Mouse (Mus musculus): ENCODE measurements at regions not wholly inside any gene's neighbourhood (a gene's known extent, or its start where the extent isn't known, plus 50 kb on each side); places are given as distances from the start of the nearest gene placed in this dataset.
"Not testable (repeated sequence)": the region's sequence is repeated elsewhere in the genome, so short reads cannot be mapped to it uniquely, and the experiment has no call there.

GRCm38 (mm10) chr12:117361826-117362225 is 154.5 kb upstream of the Rapgef5 start:
- Histone ChIP-seq H3K4me1 (ENCODE audit: control insufficient read depth, insufficient read depth, low read length) (no peaks in the 10 kb centered on the region), H3K4me3 (ENCODE audit: low read depth, low read length) (no peak overlapping the region), H3K9me3 (replicated peaks; ENCODE audit: control insufficient read depth, insufficient read depth, low read length, poor library complexity, severe bottlenecking) (no peaks in the 10 kb centered on the region), H3K36me3 (ENCODE audit: control insufficient read depth, insufficient read depth, low read length, poor library complexity, severe bottlenecking) (no peaks in the 10 kb centered on the region), H3K9ac (ENCODE audit: low read depth, poor library complexity, severe bottlenecking) (no peak overlapping the region), H3K27me3 (ENCODE audit: control insufficient read depth, insufficient read depth, low read length, poor library complexity, severe bottlenecking) (no peaks in the 10 kb centered on the region), H3K27ac (ENCODE audit: insufficient read depth, low read length) (no peak overlapping the region)
- no peak for TF ChIP-seq EP300 (IDR thresholded peaks at IDR 0.05; ENCODE audit: insufficient read depth, low read depth, low read length)
- no peak for TF ChIP-seq CTCF (IDR thresholded peaks at IDR 0.05; ENCODE audit: low read depth, low read length)
- no peak for TF ChIP-seq POLR2A (IDR thresholded peaks at IDR 0.05; ENCODE audit: insufficient read depth, low read length)

DNA sequence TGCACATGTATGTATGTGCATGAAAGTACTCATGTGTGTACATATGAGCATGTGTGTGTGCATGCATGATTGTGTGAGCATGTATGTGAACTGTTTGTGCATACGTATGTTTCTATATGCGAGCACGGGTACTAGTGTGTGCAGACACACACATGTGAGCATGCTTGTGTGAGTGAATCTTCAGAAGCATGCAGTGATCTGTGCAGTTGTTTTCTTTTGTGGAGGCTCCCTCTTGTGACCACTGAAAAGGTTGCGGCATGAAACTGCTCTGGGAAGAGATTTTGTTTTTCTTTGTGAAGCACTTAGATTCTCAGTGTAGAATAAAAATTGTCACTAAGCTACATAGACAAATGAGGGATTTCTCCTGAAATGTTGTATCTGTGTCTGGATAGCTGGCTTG is 152.8 kb upstream of the Rapgef5 start:
- H3K4me3 ChIP-seq (ENCODE audit: low read depth, low read length); H3K9me3 ChIP-seq (replicated peaks; ENCODE audit: control insufficient read depth, insufficient read depth, low read length, poor library complexity, severe bottlenecking); H3K36me3 ChIP-seq (ENCODE audit: control insufficient read depth, insufficient read depth, low read length, poor library complexity, severe bottlenecking); H3K27me3 ChIP-seq (ENCODE audit: control insufficient read depth, insufficient read depth, low read length, poor library complexity, severe bottlenecking); H3K27ac ChIP-seq (ENCODE audit: insufficient read depth, low read length); H3K9ac ChIP-seq (ENCODE audit: low read depth, poor library complexity, severe bottlenecking); H3K4me1 ChIP-seq (ENCODE audit: control insufficient read depth, insufficient read depth, low read length): not testable (repeated sequence)

DNA sequence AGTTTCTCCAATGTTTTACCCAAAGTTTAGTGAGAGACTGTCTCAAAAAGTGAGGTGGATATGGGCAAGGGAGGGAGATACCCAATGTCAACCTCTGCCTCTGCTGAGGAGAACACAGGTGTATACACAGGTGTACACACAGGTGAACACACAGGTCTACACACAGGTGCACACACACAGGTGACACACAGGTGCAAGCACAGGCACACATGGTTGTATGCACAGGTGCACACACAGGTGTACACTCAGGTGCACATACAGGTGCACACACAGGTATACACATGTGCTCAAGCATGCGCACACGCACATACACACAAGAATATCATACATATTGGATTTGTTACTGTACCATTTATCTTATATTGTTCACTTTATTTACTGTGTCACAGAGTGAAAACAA is 151.1 kb upstream of the Rapgef5 start:
- no peak overlapping the region for H3K9ac ChIP-seq (ENCODE audit: low read depth, poor library complexity, severe bottlenecking)

DNA sequence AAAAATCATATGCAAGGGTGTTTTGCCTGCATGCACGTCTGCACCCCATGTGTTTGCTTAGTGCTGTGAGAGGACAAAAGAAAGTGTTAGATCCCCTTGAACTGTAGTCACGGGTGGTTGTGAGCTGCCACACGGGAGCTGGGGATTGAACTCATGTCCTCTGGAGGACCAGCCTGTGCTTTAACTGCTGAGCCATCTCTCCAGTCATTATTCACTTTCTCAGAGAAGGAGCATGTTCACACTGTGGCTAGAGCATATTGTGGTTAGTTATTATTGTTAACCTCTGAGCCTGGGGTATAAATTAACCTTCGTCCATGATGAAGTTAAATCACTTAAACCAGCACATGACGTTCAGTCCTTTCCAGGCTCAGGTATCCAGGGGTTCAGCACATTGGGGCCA is 150.4 kb upstream of the Rapgef5 start:
- Histone ChIP-seq H3K9me3 (replicated peaks; ENCODE audit: control insufficient read depth, insufficient read depth, low read length, poor library complexity, severe bottlenecking) (no peaks in the 10 kb centered on the region), H3K4me1 (ENCODE audit: control insufficient read depth, insufficient read depth, low read length) (no peaks in the 10 kb centered on the region), H3K27me3 (ENCODE audit: control insufficient read depth, insufficient read depth, low read length, poor library complexity, severe bottlenecking) (no peaks in the 10 kb centered on the region), H3K9ac (ENCODE audit: low read depth, poor library complexity, severe bottlenecking) (no peak overlapping the region), H3K4me3 (ENCODE audit: low read depth, low read length) (no peak overlapping the region), H3K27ac (ENCODE audit: insufficient read depth, low read length) (no peak overlapping the region), H3K36me3 (ENCODE audit: control insufficient read depth, insufficient read depth, low read length, poor library complexity, severe bottlenecking) (no peaks in the 10 kb centered on the region)
- TF ChIP-seq POLR2A (IDR thresholded peaks at IDR 0.05; ENCODE audit: insufficient read depth, low read length) (no peak), CTCF (IDR thresholded peaks at IDR 0.05; ENCODE audit: low read depth, low read length) (no peak), EP300 (IDR thresholded peaks at IDR 0.05; ENCODE audit: insufficient read depth, low read depth, low read length) (no peak)

More for the DNA sequence above, 151.1 kb upstream of the Rapgef5 start:
- no peak overlapping the region for H3K4me3 ChIP-seq (ENCODE audit: low read depth, low read length)
- TF ChIP-seq POLR2A (IDR thresholded peaks at IDR 0.05; ENCODE audit: insufficient read depth, low read length) (no peak), EP300 (IDR thresholded peaks at IDR 0.05; ENCODE audit: insufficient read depth, low read depth, low read length) (no peak), CTCF (IDR thresholded peaks at IDR 0.05; ENCODE audit: low read depth, low read length) (no peak)
- H3K36me3 ChIP-seq (ENCODE audit: control insufficient read depth, insufficient read depth, low read length, poor library complexity, severe bottlenecking): no peaks in the 10 kb centered on the region
- no peak overlapping the region for H3K27ac ChIP-seq (ENCODE audit: insufficient read depth, low read length)
- H3K9me3 ChIP-seq (replicated peaks; ENCODE audit: control insufficient read depth, insufficient read depth, low read length, poor library complexity, severe bottlenecking): no peaks in the 10 kb centered on the region
- H3K4me1 ChIP-seq (ENCODE audit: control insufficient read depth, insufficient read depth, low read length): no peaks in the 10 kb centered on the region
- no peaks in the 10 kb centered on the region for H3K27me3 ChIP-seq (ENCODE audit: control insufficient read depth, insufficient read depth, low read length, poor library complexity, severe bottlenecking)

- TF ChIP-seq POLR2A (IDR thresholded peaks at IDR 0.05; ENCODE audit: insufficient read depth, low read length) (no peak), CTCF (IDR thresholded peaks at IDR 0.05; ENCODE audit: low read depth, low read length) (no peak), EP300 (IDR thresholded peaks at IDR 0.05; ENCODE audit: insufficient read depth, low read depth, low read length) (no peak)
- H3K36me3 ChIP-seq (ENCODE audit: control insufficient read depth, insufficient read depth, low read length, poor library complexity, severe bottlenecking): no peaks in the 10 kb centered on the region
- H3K27me3 ChIP-seq (ENCODE audit: control insufficient read depth, insufficient read depth, low read length, poor library complexity, severe bottlenecking): no peaks in the 10 kb centered on the region
- no peaks in the 10 kb centered on the region for H3K4me1 ChIP-seq (ENCODE audit: control insufficient read depth, insufficient read depth, low read length)
- H3K4me3 ChIP-seq (ENCODE audit: low read depth, low read length): no peak overlapping the region
- H3K9ac ChIP-seq (ENCODE audit: low read depth, poor library complexity, severe bottlenecking): no peak overlapping the region
- no peak overlapping the region for H3K27ac ChIP-seq (ENCODE audit: insufficient read depth, low read length)
- peaks cover 9% of the 10 kb centered on the region for H3K9me3 ChIP-seq (replicated peaks; ENCODE audit: control insufficient read depth, insufficient read depth, low read length, poor library complexity, severe bottlenecking)
Observed at GRCm38 (mm10) chr12:117378297-117378887, 137.9 kb upstream of the Rapgef5 start.

DNA sequence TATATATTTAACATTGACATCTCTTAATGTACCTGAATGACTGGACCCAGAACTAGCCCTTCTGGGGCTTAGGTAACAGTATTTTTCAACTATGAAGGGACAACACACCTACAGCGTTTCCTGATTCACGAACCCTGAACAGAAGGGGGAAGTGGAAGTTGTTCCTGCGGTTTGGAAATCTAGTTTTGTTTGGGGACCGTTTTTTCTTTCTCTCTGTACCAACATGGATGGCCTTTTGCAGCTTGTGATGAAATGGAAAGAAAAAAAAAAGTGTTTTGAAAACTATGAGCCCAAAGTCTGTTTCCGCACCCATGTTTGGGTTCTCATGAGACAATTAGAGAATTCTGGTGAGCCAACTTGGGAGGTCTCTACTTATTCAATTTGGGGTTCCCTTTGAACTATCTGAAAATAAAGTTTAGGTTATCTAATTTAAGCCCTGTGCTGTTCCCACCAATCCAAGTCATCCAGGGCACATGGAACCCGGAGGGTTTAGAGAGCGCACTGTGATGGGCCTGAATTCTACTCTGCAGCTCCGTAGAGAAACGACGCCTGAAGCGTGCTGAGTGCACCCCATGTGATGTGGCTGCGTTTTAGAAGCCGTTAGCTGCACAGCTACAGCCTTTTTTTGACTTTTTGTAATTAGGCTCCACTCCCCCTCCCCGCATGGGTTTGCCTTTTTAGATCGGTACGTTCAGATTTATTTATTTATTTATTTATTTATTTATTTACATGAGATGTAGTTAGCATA is 137.0 kb upstream of the Rapgef5 start:
- TF ChIP-seq POLR2A (IDR thresholded peaks at IDR 0.05; ENCODE audit: insufficient read depth, low read length) (no peak), CTCF (IDR thresholded peaks at IDR 0.05; ENCODE audit: low read depth, low read length) (no peak), EP300 (IDR thresholded peaks at IDR 0.05; ENCODE audit: insufficient read depth, low read depth, low read length) (no peak)
- Histone ChIP-seq H3K9ac (ENCODE audit: low read depth, poor library complexity, severe bottlenecking) (no peak overlapping the region), H3K9me3 (replicated peaks; ENCODE audit: control insufficient read depth, insufficient read depth, low read length, poor library complexity, severe bottlenecking) (peaks cover 9% of the 10 kb centered on the region), H3K4me1 (ENCODE audit: control insufficient read depth, insufficient read depth, low read length) (no peaks in the 10 kb centered on the region), H3K27me3 (ENCODE audit: control insufficient read depth, insufficient read depth, low read length, poor library complexity, severe bottlenecking) (no peaks in the 10 kb centered on the region), H3K4me3 (ENCODE audit: low read depth, low read length) (no peak overlapping the region), H3K27ac (ENCODE audit: insufficient read depth, low read length) (no peak overlapping the region), H3K36me3 (ENCODE audit: control insufficient read depth, insufficient read depth, low read length, poor library complexity, severe bottlenecking) (no peaks in the 10 kb centered on the region)

Measured in ES-Bruce4 (cell line).